Mouse (Mus musculus) thymus, postnatal 25 days (tissue): Measurements from ENCODE around the gene Ret.
A peak's percentile ranks its signal among the peaks of the same experiment; 100 is the strongest.

Source experiments
- DNase-seq: peaks from one replicate; pipeline ENCODE4 v3.0.0; 2022

Ret gene

GRCm38 (mm10) chr6:118173251-118173974 is 24.1 kb downstream of the Ret start:
- no peak for DNase-seq

DNA sequence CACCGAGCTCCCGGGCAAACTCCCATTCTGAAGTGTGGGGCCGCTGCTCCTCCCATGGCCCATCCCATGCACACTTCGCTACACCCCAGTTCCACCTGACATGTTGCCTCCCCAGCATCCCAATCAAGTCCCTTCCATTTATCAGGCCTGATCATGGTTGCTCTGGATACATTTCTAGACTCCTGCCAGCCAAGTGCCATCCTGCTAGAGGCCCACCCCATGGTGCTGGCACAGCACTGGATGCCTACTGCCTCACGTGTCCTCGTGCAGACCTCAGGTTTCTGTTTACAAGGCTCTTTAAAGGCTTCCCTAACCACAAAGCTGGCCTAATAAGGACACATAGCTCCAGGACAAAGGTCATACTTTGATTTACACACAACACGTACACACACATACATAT is 26.1 kb downstream of the Ret start:
- no peak for DNase-seq

DNA sequence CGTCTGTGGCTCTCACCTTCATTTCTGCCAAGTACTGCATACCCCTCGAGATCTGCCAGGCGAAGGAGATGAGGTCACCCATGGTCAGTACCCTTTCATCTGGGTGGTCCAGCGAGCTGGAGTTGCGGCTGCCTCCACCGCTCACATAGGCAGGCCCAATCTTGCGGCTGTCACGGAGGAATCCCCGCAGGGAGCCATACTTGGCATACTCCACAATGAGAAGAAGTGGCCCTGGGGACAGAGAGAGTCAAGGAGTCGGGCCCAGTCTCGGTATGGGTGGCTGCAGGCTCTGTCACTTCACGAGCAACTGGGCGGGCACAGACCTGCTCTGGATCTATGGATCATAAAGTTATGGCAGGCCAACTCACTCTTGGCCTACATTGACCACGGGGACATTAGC is 29.4 kb downstream of the Ret start:
- DNase-seq = no peak

- peak; percentile 69 for DNase-seq
Measured at GRCm38 (mm10) chr6:118167013-118167412, 30.5 kb downstream of the Ret start.

DNA sequence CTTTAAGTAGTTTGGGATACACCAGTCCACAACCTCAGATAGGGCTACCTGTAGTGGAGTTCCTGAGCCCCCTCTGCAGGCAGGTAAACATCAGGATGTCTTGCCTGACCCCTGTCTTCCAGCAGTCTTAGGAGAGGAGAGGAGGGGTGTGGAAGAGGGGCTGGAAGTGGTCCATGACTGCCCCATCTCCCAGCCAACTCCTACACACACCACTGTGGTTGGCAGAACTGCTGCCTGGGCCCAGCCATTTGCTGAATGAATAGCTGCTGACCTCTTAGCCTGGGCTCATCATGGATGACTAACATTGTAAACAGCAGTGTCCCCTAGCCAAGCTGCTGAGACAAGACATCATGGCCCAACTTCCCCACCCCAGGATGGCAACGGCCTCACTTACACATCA is 32.0 kb downstream of the Ret start:
- DNase-seq = no peak

DNA sequence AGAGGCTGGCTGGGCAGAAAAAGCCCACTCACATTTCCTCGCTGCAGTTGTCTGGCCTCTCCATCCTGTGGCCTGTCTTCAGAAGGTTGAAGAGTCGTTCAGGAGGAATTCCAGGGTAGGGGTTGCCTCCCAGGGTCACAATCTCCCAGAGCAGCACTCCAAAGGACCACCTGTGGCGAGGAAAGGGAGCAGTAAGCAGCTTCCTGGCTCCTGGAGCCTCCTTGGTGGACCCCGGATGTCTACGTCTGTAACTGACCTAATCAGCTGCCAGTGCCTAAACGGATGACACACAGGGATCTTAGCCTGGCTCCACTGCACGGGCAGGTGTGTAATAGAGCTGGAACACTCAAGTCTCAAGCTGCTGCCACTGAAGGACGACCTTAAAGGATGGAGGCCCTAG is 32.8 kb downstream of the Ret start:
- no peak for DNase-seq

DNA sequence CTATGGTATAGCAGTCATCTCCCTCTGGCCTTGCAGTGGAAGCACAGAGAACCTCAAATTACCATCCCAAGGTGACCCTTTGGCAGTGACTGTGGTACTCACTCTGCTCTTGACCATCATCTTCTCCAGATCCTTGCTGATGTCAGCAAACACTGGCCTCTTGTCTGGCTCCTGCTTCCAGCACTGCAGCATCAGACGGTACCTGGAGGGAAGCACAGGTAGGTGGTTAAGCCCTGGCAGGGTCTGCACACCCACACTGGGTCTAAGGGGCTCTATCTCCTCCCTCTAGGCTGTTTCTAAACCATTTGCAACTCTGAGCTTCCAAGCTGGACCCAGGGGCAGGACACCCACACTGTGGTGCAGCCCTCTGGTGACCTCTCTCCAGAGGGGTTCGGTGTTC is 34.4 kb downstream of the Ret start:
- no peak for DNase-seq

DNA sequence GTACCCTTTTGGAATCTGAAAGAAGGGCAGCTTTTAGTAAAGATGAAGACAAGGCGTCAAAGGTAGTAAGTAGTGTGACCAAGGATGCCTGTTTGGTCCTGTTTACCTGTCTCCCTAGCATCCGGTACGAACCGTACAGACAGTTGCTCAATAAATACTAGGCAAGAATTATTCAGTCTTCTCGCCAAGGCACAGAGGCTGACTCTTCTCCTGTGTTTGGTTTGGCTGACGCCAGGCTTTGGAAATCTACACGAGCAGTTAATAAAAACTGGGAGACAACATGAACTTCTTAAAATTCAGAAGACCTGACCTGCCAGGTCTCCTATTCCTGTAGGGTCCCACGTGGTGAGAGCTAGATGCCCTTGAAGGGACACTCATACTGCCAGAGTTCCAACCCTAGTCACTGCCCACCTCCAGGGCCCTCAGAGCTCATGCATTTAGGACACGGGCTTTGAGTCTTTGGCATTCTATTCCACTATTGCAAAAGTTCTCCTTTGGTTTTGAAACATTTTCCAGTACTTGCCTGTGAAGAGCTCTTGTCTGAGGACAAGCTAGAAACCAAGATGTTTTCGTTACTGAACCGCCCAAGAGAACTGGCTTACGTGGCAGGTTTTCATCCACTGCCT is 34.9 kb downstream of the Ret start:
- no peak for DNase-seq

DNA sequence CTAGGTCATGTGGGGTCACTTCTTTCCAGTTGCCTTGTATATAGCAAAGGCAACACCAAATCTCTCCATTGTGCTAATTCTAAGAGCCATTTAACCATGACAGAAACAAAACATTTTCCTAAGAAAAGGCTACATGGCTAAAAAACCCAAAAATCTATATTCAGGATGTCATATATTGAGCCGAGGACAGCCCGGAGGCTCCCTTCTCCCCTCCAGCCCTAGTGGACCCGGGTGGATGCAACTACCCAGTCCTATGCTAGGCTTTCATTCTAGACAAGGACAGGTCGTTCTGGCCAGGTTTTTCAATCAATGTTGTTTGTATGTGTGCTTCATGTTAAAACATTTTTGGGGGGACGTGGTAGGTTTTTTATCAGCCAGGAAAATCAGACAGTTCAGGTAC is 44.4 kb downstream of the Ret start:
- no peak for DNase-seq

DNA sequence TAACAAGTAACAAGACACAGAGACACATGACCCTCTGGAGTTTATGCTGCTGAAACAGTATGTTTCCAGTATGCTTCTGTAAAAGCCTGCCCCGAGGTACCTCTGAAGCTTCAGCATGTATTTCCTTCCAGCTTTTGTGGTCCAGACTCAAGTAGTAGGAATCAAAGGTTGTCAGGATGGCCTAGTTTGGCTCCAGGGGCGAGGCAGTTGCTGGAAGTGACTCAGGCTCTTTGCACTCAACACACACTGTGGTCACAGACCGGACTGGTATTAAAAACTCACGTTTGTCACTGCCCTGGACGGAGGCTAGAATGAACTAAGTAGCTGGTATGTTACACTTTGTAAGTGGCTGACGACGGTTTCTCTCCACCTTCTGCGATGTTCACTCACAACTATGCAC is 46.5 kb downstream of the Ret start:
- DNase-seq = no peak

DNA sequence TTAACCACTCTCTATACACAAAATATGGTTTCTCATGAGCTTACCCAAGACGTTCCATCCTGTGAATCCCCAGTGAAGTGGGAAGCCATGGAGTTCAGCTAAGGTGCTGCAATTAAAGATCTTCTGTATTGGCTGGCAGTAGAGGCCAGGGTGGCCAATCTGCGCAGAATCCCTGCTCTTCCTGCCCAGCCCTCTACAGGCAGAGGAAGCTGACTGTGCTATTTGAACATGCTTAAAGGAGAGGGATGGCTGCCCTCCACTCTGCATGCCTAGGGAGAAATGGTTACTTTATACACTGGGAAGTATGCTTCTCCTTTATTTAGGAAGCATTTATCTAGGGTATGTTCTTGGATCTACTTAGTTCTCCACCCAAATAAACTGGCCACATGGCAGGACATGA is 47.0 kb downstream of the Ret start:
- DNase-seq = no peak

DNA sequence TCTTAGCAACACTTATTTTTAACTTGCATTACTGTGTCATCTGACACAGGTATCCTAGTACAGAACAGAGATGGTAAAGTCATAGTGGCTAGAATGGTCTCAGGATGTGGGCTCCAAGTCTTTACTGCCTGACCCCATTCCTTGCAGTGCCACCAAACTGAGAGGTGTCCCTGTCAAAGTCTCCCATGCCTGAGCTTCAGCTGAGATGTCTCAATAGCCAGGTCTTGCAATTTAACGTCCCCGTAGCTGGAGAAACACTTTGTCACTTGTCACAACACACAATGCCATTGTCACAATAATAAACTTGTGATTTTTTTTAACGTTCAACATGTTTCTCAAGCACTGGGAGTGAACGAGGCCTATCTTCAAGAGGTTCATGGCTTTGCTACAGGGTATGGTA is 47.4 kb downstream of the Ret start:
- no peak for DNase-seq

- no peak for DNase-seq
Measured at GRCm38 (mm10) chr6:118140961-118141360, 56.6 kb downstream of the Ret start.

GRCm38 (mm10) chr6:118138731-118139709 is 58.5 kb downstream of the Ret start, which contains the start of gene Csgalnact2:
Gene Csgalnact2 (minus strand): TSS chr6:118139140.
- DNase-seq = peak; percentile 96

- DNase-seq = no peak
Measured at GRCm38 (mm10) chr6:118137148-118137547, 60.4 kb downstream of the Ret start.

- no peak for DNase-seq
Measured at GRCm38 (mm10) chr6:118134461-118134860, 63.1 kb downstream of the Ret start.

DNA sequence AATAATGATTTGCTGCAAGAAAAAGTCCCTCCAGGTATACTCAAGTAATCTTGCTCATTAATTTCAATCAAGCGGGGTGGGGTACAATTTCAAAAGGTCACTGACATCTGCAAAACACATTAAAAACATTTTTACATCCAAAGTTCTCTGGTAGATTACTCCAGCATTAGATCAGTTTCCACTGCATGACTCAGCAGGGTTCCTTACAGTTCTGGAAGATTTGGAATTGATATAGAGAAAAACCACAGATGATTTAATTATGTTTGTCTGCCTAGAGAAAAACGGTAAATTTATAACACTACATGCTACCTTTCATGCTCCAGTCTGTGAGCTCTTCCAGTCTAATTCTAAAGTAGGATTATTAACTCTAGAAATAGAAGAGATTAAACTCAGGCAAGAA is 67.5 kb downstream of the Ret start:
- no peak for DNase-seq

DNA sequence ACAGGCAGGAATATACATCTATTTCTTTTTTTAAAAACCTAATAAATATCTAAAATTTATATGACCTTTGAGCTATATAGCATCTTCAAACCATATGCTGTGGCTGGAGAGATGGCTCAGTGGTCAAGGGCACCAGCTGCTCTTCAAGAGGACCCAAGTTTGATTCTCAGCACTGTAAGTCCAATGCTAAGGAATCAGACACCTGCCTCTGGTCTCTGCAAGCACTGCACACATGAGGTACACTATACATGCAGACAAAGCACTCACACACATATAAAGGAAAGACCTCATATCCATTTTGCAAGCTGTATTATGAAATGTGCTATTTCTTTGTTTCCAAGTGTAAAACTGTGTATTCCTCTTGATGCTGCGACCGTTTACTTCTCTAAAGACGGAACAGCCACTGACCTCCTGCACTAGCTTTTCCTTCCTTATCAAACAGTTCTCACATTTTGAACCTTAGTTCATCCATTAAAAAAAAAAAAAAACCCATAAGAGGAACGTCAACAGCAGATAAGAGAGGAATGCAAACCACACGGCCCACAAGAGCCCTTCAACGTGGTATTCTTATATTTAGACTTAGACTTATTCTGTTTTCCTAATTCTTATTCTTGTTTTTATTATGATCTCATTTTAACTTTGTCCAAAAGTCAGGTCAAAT is 69.6 kb downstream of the Ret start:
- no peak for DNase-seq

DNA sequence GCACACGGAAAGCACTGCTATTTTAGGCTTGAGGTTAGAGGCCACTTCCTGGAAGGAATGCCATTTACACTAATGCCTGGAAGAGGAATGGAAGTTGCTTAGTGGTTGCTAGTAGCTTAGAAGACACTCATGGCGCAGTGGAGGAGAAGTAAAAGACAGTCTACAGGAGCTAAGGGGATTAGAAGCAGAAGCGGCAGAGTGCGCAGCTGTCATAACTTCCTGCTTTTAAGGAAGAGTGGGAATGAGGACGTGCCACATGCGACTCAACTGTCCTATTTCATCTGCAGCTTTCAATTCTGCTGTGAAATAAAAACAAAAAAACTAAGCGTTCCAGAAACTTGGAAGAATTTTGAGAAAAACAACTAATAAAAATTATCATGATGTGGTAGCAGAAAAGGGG is 70.3 kb downstream of the Ret start:
- DNase-seq = no peak

DNA sequence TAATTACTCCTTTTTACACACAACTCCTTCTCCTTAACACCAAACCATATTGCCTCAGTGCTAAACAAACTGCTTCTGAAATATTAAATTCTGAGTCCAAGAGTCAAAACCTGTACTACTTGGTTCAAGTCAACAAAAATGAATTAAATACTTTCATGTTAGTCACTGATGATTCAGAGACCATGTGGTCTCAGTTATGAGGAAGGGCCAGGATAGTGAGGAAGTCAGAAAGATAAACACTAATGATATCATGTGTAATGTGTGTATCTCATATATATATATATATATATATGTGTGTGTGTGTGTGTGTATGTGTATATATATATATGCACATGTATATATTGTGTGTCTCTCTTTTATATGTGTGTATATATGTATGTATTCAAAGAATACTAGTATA is 70.9 kb downstream of the Ret start:
- no peak for DNase-seq

DNA sequence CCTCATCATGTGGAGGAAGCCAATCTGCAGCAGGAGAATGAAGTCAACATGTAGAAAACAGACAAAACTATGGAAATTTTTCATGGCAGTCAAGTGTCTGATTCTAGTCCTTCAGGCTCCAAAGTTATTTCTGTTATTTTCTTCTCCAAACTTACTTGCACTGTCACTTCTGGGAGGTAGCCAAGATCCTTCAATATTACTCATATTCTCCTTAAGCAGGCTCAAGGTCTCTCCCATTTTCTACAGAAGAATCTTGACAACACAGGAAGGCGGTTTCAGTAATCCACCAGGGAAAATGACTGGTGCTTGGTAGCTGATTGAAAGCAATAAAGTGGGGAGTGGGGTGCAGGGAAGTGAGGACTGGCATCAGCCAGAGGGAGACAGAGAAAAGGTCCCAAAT is 74.8 kb downstream of the Ret start:
- DNase-seq = no peak

- no peak for DNase-seq
Measured at GRCm38 (mm10) chr6:118111810-118112209, 85.7 kb downstream of the Ret start.
